Mouse (Mus musculus) mammary gland, adult 2 months (tissue): Measurements from ENCODE around the gene Fgf6. TPM values are rescaled to one million over a fixed set of nuclear protein-coding genes. Genes with fewer than 3 reads are reported as not detected.

Experiments used
- polyA plus RNA-seq: library from polyadenylated mRNA; depleted of rRNA; stranded (reverse); fragments of >200 nt; gene quantifications from 2 replicates; pipeline ENCODE4 v1.2.3, GENCODE M21; 2012; ENCODE audit warnings: low replicate concordance; rRNA removed

Fgf6 gene
- 0.33 TPM in 1 of 2 replicates, not detected in the other for polyA plus RNA-seq

DNA sequence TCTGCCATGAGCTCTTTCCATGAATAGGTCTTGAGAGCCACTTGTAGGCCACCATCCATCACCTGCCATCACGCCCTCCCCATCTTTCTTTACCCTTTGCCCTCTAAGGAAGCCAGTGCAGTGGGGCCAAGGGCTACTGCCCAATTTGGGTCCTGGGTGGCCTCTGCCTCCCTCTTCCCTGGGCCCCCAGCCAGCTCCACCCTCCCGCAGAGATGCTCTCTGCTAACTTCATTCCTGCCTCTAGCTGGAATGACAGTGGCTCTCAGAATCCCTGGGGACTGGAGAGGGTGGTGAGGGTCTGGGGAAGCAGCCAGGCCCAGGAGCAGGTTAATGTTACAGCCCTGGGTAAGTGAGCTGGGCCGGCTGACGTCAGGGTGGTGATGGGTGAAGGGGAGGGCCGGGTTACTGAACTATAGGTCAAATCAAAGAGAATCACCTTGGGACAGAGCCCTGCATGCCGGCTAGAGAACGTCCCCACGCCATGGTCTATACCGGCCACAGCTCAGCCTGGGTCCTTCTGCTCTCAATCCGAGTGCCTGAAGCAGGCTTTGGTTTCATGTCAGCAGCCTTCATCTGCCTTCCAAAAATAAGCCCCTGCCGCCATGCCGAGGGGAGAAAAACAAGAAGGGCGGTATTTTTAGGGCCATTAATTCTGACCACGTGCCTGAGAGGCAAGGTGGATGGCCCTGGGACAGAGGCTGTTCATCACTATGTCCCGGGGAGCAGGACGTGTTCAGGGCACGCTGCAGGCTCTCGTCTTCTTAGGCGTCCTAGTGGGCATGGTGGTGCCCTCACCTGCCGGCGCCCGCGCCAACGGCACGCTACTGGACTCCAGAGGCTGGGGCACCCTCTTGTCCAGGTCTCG lies at the start of gene Fgf6:
Gene Fgf6 (plus strand): TSS at position 681 of the 865 bp plus-strand sequence.

DNA sequence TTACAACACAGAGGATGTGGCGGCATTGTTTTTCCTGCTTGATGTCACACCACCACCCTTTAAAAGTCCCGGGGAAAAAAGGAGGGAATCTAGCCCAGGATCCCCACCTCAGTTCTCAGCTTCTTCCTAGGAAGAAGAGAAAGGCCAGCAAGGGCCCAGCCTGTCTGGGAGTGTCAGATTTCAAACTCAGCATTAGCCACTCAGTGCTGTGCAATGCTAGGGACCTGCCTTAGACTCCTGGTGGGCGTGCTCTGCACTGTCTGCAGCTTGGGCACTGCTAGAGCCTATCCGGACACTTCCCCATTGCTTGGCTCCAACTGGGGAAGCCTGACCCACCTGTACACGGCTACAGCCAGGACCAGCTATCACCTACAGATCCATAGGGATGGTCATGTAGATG lies 57.4 kb downstream of the Fgf6 start, which contains the start of gene Fgf23:
Gene Fgf23 (plus strand): TSS at position 86 of the 400 bp plus-strand sequence.

Other genes with a start within 250 kb of the Fgf6 start
- 78.2 and 211 TPM in 2 replicates for gene Ndufa9, start 166.4 kb upstream of the Fgf6 start, polyA plus RNA-seq
- not detected in 2 replicates for gene Akap3, start 162.5 kb upstream of the Fgf6 start, polyA plus RNA-seq
- 0.07 and 0.12 TPM in 2 replicates for gene Dyrk4, start 93.7 kb upstream of the Fgf6 start, polyA plus RNA-seq
- gene Rad51ap1, start 76.0 kb upstream of the Fgf6 start, polyA plus RNA-seq, result 1.5 and 2.5 TPM in 2 replicates
- 1.9 and 6.5 TPM in 2 replicates for gene D6Wsu163e, start 75.6 kb upstream of the Fgf6 start, polyA plus RNA-seq
- 0.18 TPM in 1 of 2 replicates, not detected in the other for gene Fgf23, start 57.3 kb downstream of the Fgf6 start, polyA plus RNA-seq
- 2.3 and 9.2 TPM in 2 replicates for gene Tigar, start 94.0 kb downstream of the Fgf6 start, polyA plus RNA-seq
- gene Ccnd2, start 136.6 kb downstream of the Fgf6 start, polyA plus RNA-seq, result 79.4 and 82.2 TPM in 2 replicates